Mouse (Mus musculus): Measurements from ENCODE around the gene Fgf12. TPM values are rescaled to one million over a fixed set of nuclear protein-coding genes. Genes with fewer than 3 reads are reported as not detected.
A peak's percentile ranks its signal among the peaks of the same experiment; 100 is the strongest.

The Fgf12 gene
- polyA plus RNA-seq, 1 experiment from 2014 or later, result 0.07 TPM

DNA sequence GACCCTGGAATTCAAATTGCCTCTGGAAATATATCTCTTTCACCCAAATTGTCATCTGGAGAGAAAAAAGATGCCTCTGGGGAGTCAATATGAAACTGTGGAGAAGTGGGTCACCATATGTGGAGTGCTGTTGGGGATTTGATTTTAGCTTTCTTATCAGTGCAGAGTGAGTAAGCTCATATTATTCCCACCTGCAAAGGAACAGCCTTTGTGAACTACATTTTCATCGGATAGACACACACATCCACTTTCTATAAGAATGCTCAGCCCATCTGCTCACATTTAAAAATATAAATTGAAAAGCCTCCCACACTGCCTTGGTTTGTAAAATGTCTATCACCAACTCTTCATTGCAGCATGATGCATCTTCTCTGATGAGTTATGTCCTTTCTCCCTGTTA is 149.7 kb downstream of the Fgf12 start:
- H3K27me3 ChIP-seq, result no peaks in the 10 kb centered on the region
- no peak overlapping the region for H3K9ac ChIP-seq
- no peak overlapping the region for H3K4me3 ChIP-seq (replicated peaks)
- no peak overlapping the region for H3K27ac ChIP-seq (replicated peaks)
- no peak for ATAC-seq (ENCODE audit: insufficient read depth)
- H3K4me2 ChIP-seq, result no peak overlapping the region
- WGBS (ENCODE audit: insufficient replicate concordance), result 61% methylated on average over 1 of the region's 1 CpGs
- no peaks in the 10 kb centered on the region for H3K36me3 ChIP-seq (replicated peaks)
- H3K9me3 ChIP-seq (replicated peaks), result no peaks in the 10 kb centered on the region
- no peaks in the 10 kb centered on the region for H3K4me1 ChIP-seq (replicated peaks)

DNA sequence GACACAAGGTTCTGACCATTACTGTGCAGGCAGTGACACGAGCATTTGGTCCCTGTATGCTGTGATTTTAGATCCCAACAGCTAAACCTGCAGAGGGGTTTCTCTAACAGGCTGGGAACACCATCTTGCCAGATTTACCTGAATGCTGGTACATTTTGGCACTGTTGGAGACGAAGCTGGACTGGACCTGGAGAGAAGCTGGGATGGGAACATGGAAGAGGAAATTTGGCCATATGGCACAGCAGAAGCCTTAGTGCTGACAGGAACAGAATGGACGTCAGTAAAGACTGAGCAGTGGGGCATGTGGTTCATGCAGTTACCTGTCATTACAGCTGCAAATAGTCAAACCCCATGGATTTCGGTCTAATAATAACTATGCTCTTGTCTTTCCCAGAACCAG is 151.1 kb downstream of the Fgf12 start:
- no peak for ATAC-seq (ENCODE audit: insufficient read depth)
- WGBS (ENCODE audit: insufficient replicate concordance), result 44% methylated on average over 4 of the region's 4 CpGs

DNA sequence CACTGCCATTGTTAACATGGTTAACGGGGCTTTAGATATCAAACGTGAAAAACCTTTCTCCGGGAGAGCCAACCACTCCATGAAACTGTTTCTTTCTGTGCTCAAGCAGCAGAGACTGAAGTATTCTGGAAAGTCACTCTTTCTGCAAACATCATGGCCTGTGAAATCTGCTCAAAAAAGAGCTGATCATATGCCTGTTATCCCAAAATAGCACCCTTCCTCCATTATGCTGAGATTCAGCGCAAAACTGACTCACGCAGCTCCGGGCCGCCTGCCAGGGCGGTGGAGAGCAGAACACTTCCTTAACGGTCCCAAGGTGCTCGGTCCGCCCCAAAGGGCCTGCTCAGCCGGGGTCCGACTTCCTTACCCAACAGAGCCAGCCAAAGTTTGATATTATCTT is 156.8 kb downstream of the Fgf12 start:
- Histone ChIP-seq H3K4me3 (replicated peaks) (no peak overlapping the region), H3K27me3 (no peaks in the 10 kb centered on the region), H3K9ac (no peak overlapping the region), H3K9me3 (replicated peaks) (no peaks in the 10 kb centered on the region), H3K27ac (replicated peaks) (no peak overlapping the region), H3K4me1 (replicated peaks) (no peaks in the 10 kb centered on the region), H3K36me3 (replicated peaks) (no peaks in the 10 kb centered on the region), H3K4me2 (no peak overlapping the region)
- WGBS (ENCODE audit: insufficient replicate concordance), result 69% methylated on average over 13 of the region's 13 CpGs
- no peak for ATAC-seq (ENCODE audit: insufficient read depth)

More for the DNA sequence above, 151.1 kb downstream of the Fgf12 start:
- Histone ChIP-seq H3K4me3 (replicated peaks) (no peak overlapping the region), H3K36me3 (replicated peaks) (no peaks in the 10 kb centered on the region), H3K27ac (replicated peaks) (no peak overlapping the region), H3K9me3 (replicated peaks) (no peaks in the 10 kb centered on the region), H3K4me1 (replicated peaks) (no peaks in the 10 kb centered on the region), H3K4me2 (no peak overlapping the region), H3K9ac (no peak overlapping the region), H3K27me3 (no peaks in the 10 kb centered on the region)

DNA sequence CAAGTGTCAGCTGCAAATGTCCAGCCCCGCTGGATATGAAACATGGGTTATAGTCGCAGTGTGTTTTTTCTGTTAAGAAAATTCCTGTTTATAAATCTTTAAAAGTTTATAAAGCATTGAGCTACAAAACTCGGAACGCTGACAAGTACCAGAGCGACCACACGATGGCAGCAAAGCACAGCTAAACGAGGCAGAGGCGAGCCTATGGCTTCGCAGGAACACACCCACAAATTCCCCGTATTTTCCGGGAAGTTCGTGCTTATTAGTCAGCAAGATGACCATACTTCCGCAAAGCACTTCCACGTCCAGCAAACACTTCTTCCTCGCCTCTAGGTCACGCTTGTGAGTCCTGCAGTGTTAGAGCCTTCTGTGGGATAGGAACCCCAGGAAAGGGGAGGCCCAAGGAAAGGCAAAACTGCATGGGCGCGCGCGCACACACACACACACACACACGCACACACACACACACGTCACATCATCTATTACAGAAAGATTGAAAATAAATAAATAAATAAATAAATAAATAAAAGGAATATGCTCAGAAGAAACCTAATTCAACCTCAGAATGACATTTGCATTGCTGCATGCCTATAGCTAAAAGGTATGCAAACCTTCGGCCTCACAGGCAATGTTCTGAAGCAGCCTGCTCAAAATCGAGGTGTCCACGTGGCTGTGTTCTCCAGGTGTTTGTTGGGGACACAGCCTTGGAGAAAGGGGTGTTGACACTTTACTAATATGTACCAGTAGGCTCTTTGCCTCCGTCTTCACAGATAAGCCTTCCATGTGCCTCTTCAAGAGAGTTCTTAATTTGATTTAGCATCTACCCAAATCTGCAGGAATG is 159.6 kb downstream of the Fgf12 start:
- ATAC-seq (ENCODE audit: insufficient read depth), result no peak
- H3K9me3 ChIP-seq (replicated peaks), result no peaks in the 10 kb centered on the region
- H3K27me3 ChIP-seq, result no peaks in the 10 kb centered on the region
- no peaks in the 10 kb centered on the region for H3K36me3 ChIP-seq (replicated peaks)
- no peaks in the 10 kb centered on the region for H3K4me1 ChIP-seq (replicated peaks)
- WGBS (ENCODE audit: insufficient replicate concordance), result 19% methylated on average over 26 of the region's 26 CpGs
- H3K9ac ChIP-seq, result no peak overlapping the region
- peak overlapping the region; percentile 38; the same call in 1 of the 2 replicates for H3K4me2 ChIP-seq
- 0 out of 2 replicates have a peak overlapping the region, but pooled peaks have one; percentile 12 for H3K4me3 ChIP-seq (replicated peaks)
- no peak overlapping the region for H3K27ac ChIP-seq (replicated peaks)

DNA sequence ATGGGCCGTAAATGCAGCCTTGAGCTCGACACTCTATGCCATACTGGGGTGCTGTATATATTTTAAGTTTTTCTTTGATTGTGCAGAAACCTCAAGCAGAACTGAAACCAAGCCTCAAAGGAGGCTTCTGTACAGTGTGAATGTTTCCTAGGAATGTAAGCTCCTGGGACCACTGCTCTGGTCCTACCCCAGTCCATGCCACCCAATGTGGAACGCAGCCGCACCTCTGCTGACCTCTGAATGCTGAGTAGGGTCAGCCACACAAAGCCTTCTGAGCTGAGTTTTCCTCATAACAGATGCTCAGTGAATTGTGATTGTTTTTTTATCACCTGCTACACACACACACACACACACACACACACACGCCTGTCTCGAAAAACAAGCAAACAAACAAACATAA is 160.4 kb downstream of the Fgf12 start:
- WGBS (ENCODE audit: insufficient replicate concordance), result 77% methylated on average over 6 of the region's 6 CpGs
- H3K27me3 ChIP-seq, result no peaks in the 10 kb centered on the region
- H3K4me2 ChIP-seq, result no peak overlapping the region
- no peak for ATAC-seq (ENCODE audit: insufficient read depth)
- H3K4me1 ChIP-seq (replicated peaks), result no peaks in the 10 kb centered on the region
- no peaks in the 10 kb centered on the region for H3K9me3 ChIP-seq (replicated peaks)
- H3K36me3 ChIP-seq (replicated peaks), result no peaks in the 10 kb centered on the region
- no peak overlapping the region for H3K27ac ChIP-seq (replicated peaks)
- no peak overlapping the region for H3K4me3 ChIP-seq (replicated peaks)
- H3K9ac ChIP-seq, result no peak overlapping the region

DNA sequence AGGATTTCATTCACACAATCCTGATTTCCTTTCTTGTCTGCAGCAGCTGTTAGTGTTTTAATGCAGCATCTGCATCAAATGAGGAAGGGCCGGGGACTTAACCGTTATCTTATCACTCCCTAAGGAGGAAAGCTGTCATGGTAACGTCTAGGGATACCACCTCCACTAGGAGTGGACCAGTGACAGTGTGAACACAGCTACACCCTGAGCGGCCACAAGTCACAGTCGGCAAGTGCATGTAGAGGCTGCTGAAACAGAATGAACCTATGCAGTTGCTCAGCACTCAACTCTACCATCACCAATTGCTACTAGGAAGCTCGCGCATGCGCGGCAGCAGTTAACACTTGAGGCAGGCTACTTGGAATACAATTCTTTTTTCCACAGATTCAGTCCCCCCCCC is 161.3 kb downstream of the Fgf12 start:
- no peak overlapping the region for H3K9ac ChIP-seq
- H3K4me3 ChIP-seq (replicated peaks), result no peak overlapping the region
- H3K27ac ChIP-seq (replicated peaks), result no peak overlapping the region
- 53% methylated on average over 9 of the region's 9 CpGs for WGBS (ENCODE audit: insufficient replicate concordance)
- no peak for ATAC-seq (ENCODE audit: insufficient read depth)
- H3K4me2 ChIP-seq, result no peak overlapping the region
- H3K36me3 ChIP-seq (replicated peaks), result no peaks in the 10 kb centered on the region
- H3K9me3 ChIP-seq (replicated peaks), result no peaks in the 10 kb centered on the region
- H3K27me3 ChIP-seq, result no peaks in the 10 kb centered on the region
- H3K4me1 ChIP-seq (replicated peaks), result no peaks in the 10 kb centered on the region

DNA sequence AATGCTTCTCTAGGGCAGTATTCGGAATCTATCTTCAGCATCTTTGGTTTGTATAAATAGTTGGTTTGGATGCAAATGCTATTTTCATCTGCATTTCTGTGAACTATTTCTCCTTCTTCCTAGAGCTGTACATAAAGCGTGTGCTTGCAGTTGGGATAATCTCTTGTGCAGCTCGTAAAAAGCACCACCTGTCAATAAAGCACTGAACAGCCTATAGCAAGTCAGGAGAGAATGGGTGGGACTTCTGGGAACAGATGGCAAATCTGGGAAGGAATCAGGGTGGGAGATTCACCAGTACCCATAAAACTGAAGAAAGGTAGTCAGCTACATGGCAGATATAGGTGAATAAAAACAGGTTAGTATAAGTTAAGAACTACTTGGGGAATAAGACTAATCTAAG is 180.7 kb downstream of the Fgf12 start:
- WGBS (ENCODE audit: insufficient replicate concordance), result 57% methylated on average over 3 of the region's 3 CpGs

DNA sequence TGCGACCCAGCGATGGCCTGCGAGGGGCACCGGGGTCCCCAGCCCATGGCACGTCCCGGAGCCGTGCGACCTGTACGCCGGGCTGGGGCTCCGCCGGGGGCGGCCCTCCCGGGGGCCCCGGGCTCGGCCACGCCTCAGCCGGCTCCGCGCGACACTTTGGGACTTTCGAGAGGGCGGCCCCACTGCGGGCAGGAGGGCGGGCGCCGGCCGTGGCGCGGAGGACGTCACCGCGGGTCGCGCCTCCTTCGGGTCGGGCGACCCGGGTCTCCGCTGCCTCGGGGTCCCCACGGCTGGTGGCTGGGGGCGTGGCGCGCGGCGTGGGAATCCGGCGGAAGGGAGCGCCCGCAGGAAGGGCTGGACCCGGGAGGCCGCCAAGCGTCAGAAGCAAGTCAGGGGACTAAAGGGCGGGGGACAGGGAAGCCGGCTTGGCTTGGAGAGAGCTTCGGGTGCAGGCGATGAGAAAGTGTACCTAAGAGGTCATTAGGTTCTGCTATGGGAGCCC is 188.1 kb downstream of the Fgf12 start:
- Histone ChIP-seq H3K36me3 (replicated peaks) (no peaks in the 10 kb centered on the region), H3K4me1 (replicated peaks) (no peaks in the 10 kb centered on the region), H3K9ac (no peak overlapping the region), H3K4me2 (peak overlapping the region; percentile 51), H3K4me3 (replicated peaks) (peak overlapping the region; percentile 32), H3K27me3 (peaks cover 30% of the 10 kb centered on the region), H3K9me3 (replicated peaks) (no peaks in the 10 kb centered on the region), H3K27ac (replicated peaks) (no peak overlapping the region)
- ATAC-seq (ENCODE audit: insufficient read depth), result no peak
- WGBS (ENCODE audit: insufficient replicate concordance), result 1% methylated on average over 53 of the region's 58 CpGs

More for the DNA sequence above, 180.7 kb downstream of the Fgf12 start:
- no peaks in the 10 kb centered on the region for H3K27me3 ChIP-seq
- H3K4me1 ChIP-seq (replicated peaks), result no peaks in the 10 kb centered on the region
- no peaks in the 10 kb centered on the region for H3K36me3 ChIP-seq (replicated peaks)
- H3K9ac ChIP-seq, result no peak overlapping the region
- no peak overlapping the region for H3K4me3 ChIP-seq (replicated peaks)
- ATAC-seq (ENCODE audit: insufficient read depth), result no peak
- H3K4me2 ChIP-seq, result no peak overlapping the region
- H3K9me3 ChIP-seq (replicated peaks), result no peaks in the 10 kb centered on the region
- no peak overlapping the region for H3K27ac ChIP-seq (replicated peaks)

DNA sequence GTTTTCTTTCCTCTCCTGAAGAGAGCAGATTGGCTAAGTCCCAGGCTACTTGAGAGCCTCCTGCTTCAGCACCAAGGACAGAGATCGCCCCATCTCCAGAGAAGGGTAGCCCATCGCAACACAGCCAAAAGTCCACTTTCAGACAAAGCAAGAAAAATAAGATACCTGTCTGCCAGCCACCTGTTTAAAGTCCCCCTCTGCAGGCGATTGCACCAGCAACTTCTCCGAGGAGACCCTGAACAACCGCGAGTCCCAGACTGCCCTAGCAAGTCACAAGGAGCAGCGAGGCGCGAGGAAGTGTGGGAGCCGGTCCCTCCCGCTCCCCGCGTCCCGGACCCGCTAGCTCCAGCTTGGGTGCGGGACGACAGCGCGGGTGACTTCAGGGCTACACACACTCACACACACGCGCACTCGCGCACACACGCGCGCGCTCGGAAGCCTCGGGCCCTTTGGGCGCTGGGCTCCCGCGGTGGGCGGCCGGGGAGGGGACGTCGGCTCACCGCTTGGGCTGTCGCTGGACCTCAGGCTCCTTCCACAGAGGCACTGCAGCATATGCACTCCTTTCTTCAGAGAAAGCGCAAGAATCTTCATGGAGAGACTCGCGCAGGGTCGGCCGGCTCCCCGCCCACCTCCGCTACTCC is 188.7 kb downstream of the Fgf12 start:
- WGBS (ENCODE audit: insufficient replicate concordance), result under 1% methylated on average over 45 of the region's 45 CpGs
- no peak for ATAC-seq (ENCODE audit: insufficient read depth)
- Histone ChIP-seq H3K9me3 (replicated peaks) (no peaks in the 10 kb centered on the region), H3K27me3 (peaks cover 30% of the 10 kb centered on the region), H3K36me3 (replicated peaks) (no peaks in the 10 kb centered on the region), H3K4me3 (replicated peaks) (peak overlapping the region; percentile 32), H3K4me2 (peak overlapping the region; percentile 51), H3K4me1 (replicated peaks) (no peaks in the 10 kb centered on the region), H3K27ac (replicated peaks) (no peak overlapping the region), H3K9ac (no peak overlapping the region)

DNA sequence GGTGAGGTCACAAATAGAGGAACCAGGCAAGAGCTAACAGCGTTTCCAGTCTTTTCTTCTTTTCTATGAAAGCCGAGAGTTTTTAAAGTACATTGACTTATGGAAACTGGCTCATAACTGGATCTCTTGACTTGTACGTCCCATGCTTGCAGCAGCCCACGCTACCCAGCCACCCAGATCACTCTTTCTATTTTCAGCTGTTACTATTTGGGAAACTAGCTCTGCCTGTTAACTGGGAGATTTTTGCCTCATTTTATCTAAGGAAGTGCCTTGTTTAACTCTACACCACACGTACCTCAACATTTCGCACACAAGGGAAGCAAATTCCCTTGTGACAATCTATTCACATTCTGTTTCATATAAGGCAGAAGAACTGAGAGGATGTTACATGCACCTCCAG is 190.0 kb downstream of the Fgf12 start:
- Histone ChIP-seq H3K4me1 (replicated peaks) (no peaks in the 10 kb centered on the region), H3K9ac (no peak overlapping the region), H3K36me3 (replicated peaks) (no peaks in the 10 kb centered on the region), H3K9me3 (replicated peaks) (no peaks in the 10 kb centered on the region), H3K4me3 (replicated peaks) (no peak overlapping the region), H3K27me3 (peaks cover 30% of the 10 kb centered on the region), H3K4me2 (no peak overlapping the region), H3K27ac (replicated peaks) (no peak overlapping the region)
- 54% methylated on average over 6 of the region's 6 CpGs for WGBS (ENCODE audit: insufficient replicate concordance)
- ATAC-seq (ENCODE audit: insufficient read depth), result no peak

DNA sequence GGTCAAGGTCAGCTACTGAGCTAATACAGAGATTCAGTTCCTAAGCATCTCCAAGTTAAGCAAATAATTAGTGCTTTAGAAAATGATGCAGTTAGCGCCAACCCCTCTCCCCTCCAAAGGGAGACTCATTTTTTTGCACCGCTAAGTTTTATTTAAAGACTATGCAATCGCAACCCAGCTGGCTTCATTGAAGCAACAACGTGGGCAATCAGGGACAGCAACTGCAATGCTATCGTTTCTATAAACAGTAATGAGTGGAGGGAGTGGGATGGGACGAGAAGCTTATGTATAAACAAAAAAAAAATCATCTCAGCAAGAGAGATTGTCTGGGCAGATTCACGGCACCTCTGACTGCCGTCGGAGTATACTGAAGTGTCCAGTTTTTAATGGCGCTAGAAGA is 197.6 kb downstream of the Fgf12 start:
- Histone ChIP-seq H3K36me3 (replicated peaks) (no peaks in the 10 kb centered on the region), H3K4me3 (replicated peaks) (no peak overlapping the region), H3K4me1 (replicated peaks) (no peaks in the 10 kb centered on the region), H3K4me2 (no peak overlapping the region), H3K27ac (replicated peaks) (no peak overlapping the region), H3K27me3 (no peaks in the 10 kb centered on the region), H3K9ac (no peak overlapping the region), H3K9me3 (replicated peaks) (no peaks in the 10 kb centered on the region)
- ATAC-seq (ENCODE audit: insufficient read depth), result no peak
- 65% methylated on average over 10 of the region's 10 CpGs for WGBS (ENCODE audit: insufficient replicate concordance)

Data from liver, embryonic 15.5 days (tissue).